Mouse (Mus musculus) embryo, embryonic 9.5 days (tissue): ENCODE data around the gene Ndc80.
A peak's percentile ranks its signal among the peaks of the same experiment; 100 is the strongest.
"Not testable (repeated sequence)": the region's sequence is repeated elsewhere in the genome, so short reads cannot be mapped to it uniquely, and the experiment has no call there.

Experiments used
- DNase-seq: peaks from one replicate; pipeline ENCODE4 v3.0.0-alpha.2; 2017; ENCODE audit errors: extremely low spot score

Ndc80 gene

GRCm38 (mm10) chr17:71526711-71527564, at the start of gene Ndc80:
Gene Ndc80 (minus strand): TSS chr17:71526857.
- peak; percentile 93 for DNase-seq

- peak; percentile 29 for DNase-seq
Measured at GRCm38 (mm10) chr17:71561631-71562030, 35.0 kb upstream of the Ndc80 start.

- peak; percentile 42 for DNase-seq
Measured at GRCm38 (mm10) chr17:71552901-71553300, 26.2 kb upstream of the Ndc80 start.

GRCm38 (mm10) chr17:71551757-71552451, 25.2 kb upstream of the Ndc80 start, which contains the start of gene Spdya:
Gene Spdya (plus strand): TSS chr17:71552061.
- peak; percentile 86 for DNase-seq

- no peak for DNase-seq
Measured at GRCm38 (mm10) chr17:71551350-71551749, 24.7 kb upstream of the Ndc80 start.

- peak; percentile 20 for DNase-seq
Measured at GRCm38 (mm10) chr17:71548586-71548985, 21.9 kb upstream of the Ndc80 start.

GRCm38 (mm10) chr17:71537164-71537563, 10.5 kb upstream of the Ndc80 start:
- DNase-seq = no peak

- not testable (repeated sequence) for DNase-seq
Measured at GRCm38 (mm10) chr17:71535595-71535994, 8.9 kb upstream of the Ndc80 start.

GRCm38 (mm10) chr17:71528042-71528441, 1.4 kb upstream of the Ndc80 start:
- no peak for DNase-seq

- no peak for DNase-seq
Measured at GRCm38 (mm10) chr17:71526302-71526708, 352 bp downstream of the Ndc80 start.

GRCm38 (mm10) chr17:71510297-71510696, 16.4 kb downstream of the Ndc80 start:
- DNase-seq = no peak

GRCm38 (mm10) chr17:71506832-71507231, 19.8 kb downstream of the Ndc80 start:
- DNase-seq = no peak

GRCm38 (mm10) chr17:71495784-71496183, 30.9 kb downstream of the Ndc80 start:
- no peak for DNase-seq

GRCm38 (mm10) chr17:71491332-71491686, 35.3 kb downstream of the Ndc80 start:
- DNase-seq = no peak

GRCm38 (mm10) chr17:71490666-71491331, 35.9 kb downstream of the Ndc80 start:
- no peak for DNase-seq

GRCm38 (mm10) chr17:71489703-71490461, 36.8 kb downstream of the Ndc80 start:
- DNase-seq = no peak

GRCm38 (mm10) chr17:71486231-71486851, 40.3 kb downstream of the Ndc80 start:
- no peak for DNase-seq

- DNase-seq = no peak
Measured at GRCm38 (mm10) chr17:71485791-71486230, 40.8 kb downstream of the Ndc80 start.

GRCm38 (mm10) chr17:71484711-71485110, 41.9 kb downstream of the Ndc80 start:
- DNase-seq = no peak

- no peak for DNase-seq
Measured at GRCm38 (mm10) chr17:71483418-71484060, 43.1 kb downstream of the Ndc80 start.
